Mouse (Mus musculus) ZHBTc4 (cell line): Measurements from ENCODE around the gene Adh1.

ENCODE experiments used
- DNase-seq: peaks from one replicate; pipeline ENCODE4 v3.0.0-alpha.2; 2011; ENCODE audit warnings: low read depth, low spot score

Gene Adh1

DNA sequence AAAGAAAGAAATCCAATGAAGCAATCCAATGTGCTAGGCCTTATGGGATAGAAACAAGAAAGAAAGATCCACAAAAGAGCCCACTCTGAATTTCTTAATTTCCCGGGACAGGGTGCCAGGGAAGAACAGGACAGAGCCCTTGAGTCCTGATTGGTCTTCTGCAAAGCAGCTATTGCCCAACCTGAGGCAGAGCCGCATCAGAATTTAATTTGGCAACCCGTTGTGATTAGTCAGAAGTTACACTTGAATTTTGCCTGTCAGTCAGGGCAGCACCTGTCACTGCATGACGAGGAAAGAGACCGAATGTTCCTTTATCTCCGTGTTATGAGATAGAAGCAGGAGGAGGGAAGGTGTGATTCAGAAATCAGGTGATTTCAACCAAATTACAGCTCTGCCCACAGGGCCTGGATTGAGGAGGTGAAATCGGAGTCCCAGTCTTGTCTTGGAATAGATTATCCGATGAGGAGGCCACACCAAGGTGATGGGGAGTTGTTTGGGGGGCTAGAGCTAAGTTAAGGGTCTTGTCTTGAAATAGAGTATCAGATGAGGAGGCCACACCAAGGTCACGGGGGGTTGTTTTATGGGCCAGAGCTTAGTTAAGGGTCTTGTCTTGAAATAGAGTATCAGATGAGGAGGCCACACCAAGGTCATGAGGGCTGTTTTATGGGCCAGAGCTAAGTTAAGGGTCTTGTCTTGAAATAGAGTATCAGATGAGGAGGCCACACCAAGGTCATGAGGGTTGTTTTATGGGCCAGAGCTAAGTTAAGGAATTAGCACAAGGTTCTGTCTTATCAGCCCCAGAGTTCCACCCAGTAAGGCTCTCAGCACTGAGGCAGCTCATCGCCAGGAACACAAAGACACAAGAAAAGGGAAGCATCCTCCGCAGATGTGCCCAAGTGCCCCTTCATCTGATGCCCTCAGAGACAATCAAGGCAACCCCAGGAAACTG is at the start of gene Adh1:
Gene Adh1, plus strand, starts transcription at position 271 of the 949 bp plus-strand sequence.
- DNase-seq = no peak

GRCm38 (mm10) chr3:138212431-138212951 is 48.3 kb upstream of the Adh1 start:
- DNase-seq = no peak

DNA sequence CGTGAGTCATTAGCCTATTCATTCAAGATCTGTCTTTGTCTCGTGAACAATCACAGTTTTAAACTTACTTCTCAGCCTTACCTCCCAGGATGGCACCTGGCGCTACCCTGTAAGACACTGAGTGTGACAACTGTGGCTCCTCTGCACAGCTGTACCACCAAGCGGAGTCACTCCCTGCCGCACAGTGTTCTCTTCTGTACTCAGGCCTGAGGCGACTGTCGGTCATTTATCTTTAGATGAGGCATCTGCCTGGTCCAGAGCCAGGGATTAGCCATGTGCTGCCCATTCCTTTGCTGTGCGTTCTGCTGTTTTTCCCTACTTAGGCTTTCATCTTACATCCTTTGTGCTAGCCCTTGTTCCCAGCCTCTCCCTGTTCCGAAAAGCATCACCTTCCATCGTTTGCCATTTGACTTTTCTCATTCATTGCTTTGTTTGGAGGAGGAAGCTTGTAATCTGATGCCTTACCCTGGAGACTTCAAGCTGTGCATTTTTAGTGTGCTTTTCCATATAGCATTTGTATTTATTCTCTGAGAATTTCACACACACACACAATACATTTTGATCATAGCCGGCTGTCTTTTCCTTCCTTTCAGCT is 45.3 kb upstream of the Adh1 start:
- DNase-seq = peak; percentile 66

GRCm38 (mm10) chr3:138216091-138216490 is 44.7 kb upstream of the Adh1 start:
- no peak for DNase-seq

DNA sequence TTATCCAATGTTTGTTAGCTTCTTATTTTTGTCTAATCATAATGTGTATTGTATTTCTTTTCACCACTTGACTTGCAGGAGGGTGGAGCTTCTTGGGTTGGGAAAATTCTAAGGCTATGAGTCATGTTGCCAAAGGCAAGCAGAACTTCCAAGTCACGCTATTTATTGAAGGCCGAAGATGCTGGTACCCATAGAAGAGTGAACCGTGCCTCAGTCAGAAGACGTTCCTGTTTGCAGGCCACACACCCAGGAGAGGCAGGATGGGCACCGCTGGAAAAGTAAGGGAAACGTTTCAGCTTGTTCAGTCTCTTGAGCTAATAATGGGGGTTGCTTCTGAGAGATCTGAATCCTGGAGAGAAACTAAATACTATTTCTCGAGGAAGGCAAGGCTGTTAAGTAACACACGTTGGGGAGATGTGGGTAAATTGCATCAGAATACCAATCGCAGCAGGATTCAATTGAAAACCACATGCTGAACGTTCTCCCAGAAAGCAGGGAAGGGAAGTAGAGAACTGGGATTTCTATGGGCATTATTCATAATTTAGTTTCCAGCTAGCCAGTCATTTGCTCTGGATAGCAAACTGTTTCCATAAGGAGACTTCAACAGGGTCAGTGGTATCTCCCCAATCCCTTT is 43.0 kb upstream of the Adh1 start, which contains the start of gene Adh7:
Gene Adh7, plus strand, starts transcription at position 130 of the 634 bp plus-strand sequence.
- DNase-seq = no peak

GRCm38 (mm10) chr3:138221116-138221515 is 39.7 kb upstream of the Adh1 start:
- DNase-seq = no peak

DNA sequence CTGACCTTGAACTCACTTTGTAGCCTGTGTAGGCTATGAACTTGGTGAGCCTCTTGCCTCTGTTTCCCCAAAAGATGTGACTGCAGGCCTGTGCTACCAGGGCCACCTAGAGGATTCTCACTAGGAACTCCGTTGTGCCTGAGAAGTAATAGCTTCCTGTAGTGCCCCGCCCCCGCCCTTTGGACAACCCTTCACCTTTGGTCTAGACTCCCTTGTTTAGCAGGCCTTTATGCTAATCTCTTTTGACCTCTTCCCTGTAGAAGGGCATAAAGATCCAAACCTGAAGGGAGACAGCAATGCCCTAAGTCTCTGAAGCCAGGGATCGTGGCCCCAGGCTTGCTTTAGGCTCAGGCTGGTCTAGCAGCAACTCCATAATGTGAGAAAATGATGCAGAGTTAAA is 38.3 kb upstream of the Adh1 start:
- peak; percentile 65 for DNase-seq

DNA sequence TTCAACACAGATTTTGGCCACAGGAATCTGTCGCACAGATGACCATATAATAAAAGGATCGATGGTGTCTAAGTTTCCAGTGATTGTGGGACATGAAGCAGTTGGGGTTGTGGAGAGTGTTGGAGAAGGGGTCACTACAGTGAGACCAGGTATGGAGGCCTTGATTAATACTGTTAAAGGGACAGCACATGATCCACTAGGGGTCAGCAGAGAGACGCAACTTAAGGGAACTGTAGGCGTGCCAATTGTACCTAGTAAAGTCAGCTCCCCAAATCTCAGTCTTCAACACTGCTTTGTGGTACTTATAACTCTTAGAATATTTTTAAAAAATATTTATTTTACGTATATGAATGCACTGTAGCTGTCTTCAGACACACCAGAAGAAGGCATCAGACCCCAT is 37.8 kb upstream of the Adh1 start:
- DNase-seq = peak; percentile 77

GRCm38 (mm10) chr3:138224363-138224954 is 36.3 kb upstream of the Adh1 start:
- DNase-seq = no peak

GRCm38 (mm10) chr3:138225331-138225730 is 35.5 kb upstream of the Adh1 start:
- DNase-seq = no peak

- no peak for DNase-seq
Measured at GRCm38 (mm10) chr3:138225853-138226252, 34.9 kb upstream of the Adh1 start.

DNA sequence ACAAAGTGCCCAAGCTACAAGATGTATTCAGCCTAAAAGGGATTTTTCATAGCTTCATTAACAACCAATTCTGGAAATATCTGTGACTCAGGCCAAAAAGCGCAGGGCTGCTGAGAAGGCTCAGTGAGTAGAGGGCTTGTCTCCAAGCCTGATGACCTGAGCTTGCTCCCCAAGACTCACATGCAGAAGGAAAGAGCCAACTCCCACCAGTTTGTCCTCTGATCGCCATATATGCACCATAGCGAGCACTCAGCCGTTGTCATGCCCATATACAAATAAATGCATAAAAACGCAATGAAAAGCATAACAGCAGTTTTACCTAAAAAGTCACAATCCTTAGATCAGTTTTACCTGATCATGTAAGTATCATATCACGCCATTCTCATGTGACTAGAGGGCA is 34.3 kb upstream of the Adh1 start:
- DNase-seq = no peak

DNA sequence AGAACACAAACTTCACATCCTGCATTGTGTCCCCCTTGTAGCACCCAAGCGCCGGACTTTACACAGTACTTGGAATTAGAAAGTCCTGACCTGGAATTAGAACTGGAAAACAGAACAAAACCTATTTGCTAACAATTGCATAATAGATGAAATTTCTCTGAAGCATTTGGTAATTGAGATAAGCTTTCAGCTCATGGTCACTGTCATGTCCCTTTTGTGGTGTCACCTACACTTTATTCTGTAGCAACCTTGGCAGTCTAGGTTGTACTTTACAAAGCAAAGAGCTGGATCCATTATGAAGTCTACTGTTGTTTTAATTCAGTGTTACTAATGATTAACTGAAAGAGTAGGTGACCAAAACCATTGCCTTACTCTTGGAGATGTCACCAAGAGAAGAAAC is 33.7 kb upstream of the Adh1 start:
- DNase-seq = no peak

DNA sequence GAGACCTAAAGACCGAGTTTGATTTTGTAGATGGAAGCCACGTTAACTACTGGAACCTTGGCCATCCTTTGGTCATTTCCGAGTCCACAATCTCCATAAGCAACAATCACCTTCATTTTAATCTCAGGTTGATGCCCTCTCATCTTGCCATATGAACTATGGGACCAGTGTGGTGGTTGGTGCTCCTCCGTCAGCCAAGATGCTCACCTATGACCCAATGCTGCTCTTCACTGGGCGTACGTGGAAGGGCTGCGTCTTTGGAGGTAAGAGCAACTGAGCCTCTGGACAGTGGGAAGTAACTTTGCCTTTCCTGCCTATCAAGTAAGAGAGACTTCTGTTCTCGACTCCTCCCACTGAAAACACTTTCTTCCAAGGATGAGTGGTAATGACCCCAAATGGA is 33.0 kb upstream of the Adh1 start:
- no peak for DNase-seq

- no peak for DNase-seq
Measured at GRCm38 (mm10) chr3:138229448-138229847, 31.3 kb upstream of the Adh1 start.

- no peak for DNase-seq
Measured at GRCm38 (mm10) chr3:138230266-138230665, 30.5 kb upstream of the Adh1 start.

DNA sequence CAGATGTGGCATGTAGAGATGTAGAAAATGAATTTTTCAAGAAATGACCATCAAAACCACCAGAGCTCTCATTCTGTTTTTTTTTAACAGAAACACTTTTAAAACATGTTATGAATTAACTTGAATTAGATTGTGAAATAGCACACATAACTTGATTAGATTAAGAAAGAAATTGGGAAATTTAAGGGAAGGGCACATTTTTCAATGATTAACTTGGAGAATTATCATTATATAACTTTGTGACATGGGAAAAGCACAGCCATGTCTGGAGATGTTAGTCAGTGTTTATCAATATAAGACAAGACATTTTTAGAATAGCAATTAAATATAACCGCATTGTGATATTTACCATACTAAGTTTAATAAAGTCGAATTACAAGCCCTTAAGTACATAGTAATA is 29.3 kb upstream of the Adh1 start:
- DNase-seq = no peak

- no peak for DNase-seq
Measured at GRCm38 (mm10) chr3:138236546-138237163, 24.1 kb upstream of the Adh1 start.

GRCm38 (mm10) chr3:138238046-138238445 is 22.7 kb upstream of the Adh1 start:
- no peak for DNase-seq

DNA sequence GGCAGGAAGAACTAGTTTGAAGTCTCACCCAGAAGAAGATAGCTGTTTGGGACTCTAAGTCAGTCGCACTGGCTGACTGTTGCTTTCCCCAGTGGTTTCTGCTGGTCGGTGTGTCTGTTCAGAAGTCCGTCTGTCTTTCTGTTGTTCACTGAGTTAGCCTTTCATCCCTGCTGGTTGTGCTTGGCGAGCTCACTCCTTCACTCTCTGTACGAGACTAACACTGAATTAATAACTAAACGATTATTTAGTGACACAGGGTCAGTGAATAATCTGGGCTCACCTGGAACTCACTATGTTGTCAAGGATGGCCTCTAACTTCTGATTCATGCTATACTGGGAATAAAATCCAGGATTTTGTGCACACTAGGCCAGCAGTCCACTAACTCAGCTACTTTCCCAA is 21.3 kb upstream of the Adh1 start:
- no peak for DNase-seq

DNA sequence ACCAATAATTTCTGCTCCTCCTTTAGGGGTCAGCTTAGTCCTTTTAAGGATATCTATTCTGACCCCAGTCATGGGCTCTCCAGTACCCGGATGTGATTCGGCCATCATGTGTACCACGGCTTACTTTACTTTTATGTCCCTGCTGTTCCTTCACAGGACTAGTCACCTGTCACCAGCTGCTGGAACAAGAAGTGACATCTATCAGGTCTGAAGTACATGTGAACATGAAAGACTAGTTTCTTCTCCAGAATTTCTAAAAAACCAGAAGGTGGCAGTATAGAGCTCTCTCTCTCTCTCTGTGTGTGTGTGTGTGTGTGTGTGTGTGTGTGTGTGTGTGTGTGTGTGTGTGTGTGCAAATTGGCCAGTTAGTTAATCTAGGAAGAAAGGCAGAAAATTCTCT is 20.4 kb upstream of the Adh1 start:
- DNase-seq = no peak
